18 mouse cellular contexts compared by ENCODE assay signal in the genomic region with DNA sequence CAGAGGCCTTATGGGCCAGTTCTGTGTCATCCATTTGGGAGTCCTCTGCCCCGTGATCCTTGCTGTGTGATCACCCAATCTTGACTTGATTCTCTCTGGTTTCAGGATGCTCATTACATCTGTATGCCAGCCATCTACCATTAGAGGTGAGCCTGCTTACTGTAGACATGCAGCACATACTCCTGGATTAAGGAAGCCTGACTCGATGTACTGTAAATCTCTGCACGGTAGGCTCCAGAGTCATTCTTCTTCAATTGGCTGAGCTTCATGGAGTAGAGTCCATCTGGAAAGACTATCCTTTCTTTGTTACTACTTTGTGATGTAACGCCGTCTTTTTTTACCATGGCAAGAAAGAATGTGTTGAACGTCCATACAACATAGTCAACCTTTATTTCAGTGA. TPM values are rescaled to one million over a fixed set of nuclear protein-coding genes. Genes with fewer than 3 reads are reported as not detected.
"Had no signal": no experiment of that assay in that cellular context is flagged by ENCODE, and none has a peak within 500 bp of the region (broad histone marks: within the 10 kb centered on the region; RNA-seq: fewer than 3 reads in every experiment).

No protein-coding gene starts in this region.

- H3K27ac ChIP-seq: neural tube, embryonic 13.5 days; neural tube, embryonic 15.5 days; stomach, embryonic 15.5 days; stomach, postnatal 0 days had no signal

- DNase-seq: retina, postnatal 1 day; right cerebral cortex, adult 18-20 months; right cerebral cortex, postnatal 14 days; right cerebral cortex, postnatal 25 days; right cerebral cortex, postnatal 4 days; spleen, adult 18-20 months; thymus, adult 18-20 months; thymus, adult 2 months; thymus, postnatal 14 days; thymus, postnatal 25 days; thymus, postnatal 36 days; thymus, postnatal 4 days had no signal

- H3K9me3 ChIP-seq: neural tube, embryonic 13.5 days; neural tube, embryonic 15.5 days; stomach, embryonic 15.5 days had no signal

- H3K4me1 ChIP-seq: neural tube, embryonic 13.5 days; neural tube, embryonic 15.5 days; stomach, embryonic 15.5 days had no signal

- H3K27me3 ChIP-seq: neural tube, embryonic 13.5 days; neural tube, embryonic 15.5 days; stomach, embryonic 15.5 days had no signal

- H3K36me3 ChIP-seq: neural tube, embryonic 13.5 days; neural tube, embryonic 15.5 days; stomach, embryonic 15.5 days had no signal

- H3K4me3 ChIP-seq: neural tube, embryonic 13.5 days; neural tube, embryonic 15.5 days; stomach, embryonic 15.5 days had no signal

RNA-seq across cellular contexts. Expression of a gene that starts 12.0 kb away (rescaled TPM):
- polyA plus RNA-seq: neural tube, embryonic 13.5 days; neural tube, embryonic 14.5 days had no signal

RNA-seq across cellular contexts. Expression of a gene that starts 33.6 kb away (rescaled TPM):
- polyA plus RNA-seq: neural tube, embryonic 14.5 days; stomach, embryonic 14.5 days had no signal
